Mouse (Mus musculus): ENCODE data around the gene Jund. TPM values are rescaled to one million over a fixed set of nuclear protein-coding genes. Genes with fewer than 3 reads are reported as not detected.
A peak's percentile ranks its signal among the peaks of the same experiment; 100 is the strongest.

The Jund gene
- total RNA-seq, 2 experiments from 2014 or later = 149 to 185 TPM

GRCm38 (mm10) chr8:70674109-70674508 lies 24.6 kb upstream of the Jund start:
- DNase-seq = no peak

- no peak for DNase-seq
Measured at GRCm38 (mm10) chr8:70674716-70675115, 24.0 kb upstream of the Jund start.

GRCm38 (mm10) chr8:70675336-70675735 lies 23.4 kb upstream of the Jund start:
- no peak for DNase-seq

- DNase-seq = no peak
Measured at GRCm38 (mm10) chr8:70677451-70678080, 21.2 kb upstream of the Jund start.

GRCm38 (mm10) chr8:70678679-70679078 lies 20.1 kb upstream of the Jund start:
- no peak for DNase-seq

- no peak for DNase-seq
Measured at GRCm38 (mm10) chr8:70679404-70679803, 19.3 kb upstream of the Jund start.

- peak; percentile 39 for DNase-seq
Measured at GRCm38 (mm10) chr8:70680039-70680438, 18.7 kb upstream of the Jund start.

- DNase-seq = no peak
Measured at GRCm38 (mm10) chr8:70681410-70681809, 17.3 kb upstream of the Jund start.

- DNase-seq = peak; percentile 85
Measured at GRCm38 (mm10) chr8:70682193-70682592, 16.6 kb upstream of the Jund start.

GRCm38 (mm10) chr8:70682692-70683091 lies 16.1 kb upstream of the Jund start:
- DNase-seq = peak; percentile 38

- DNase-seq = no peak
Measured at GRCm38 (mm10) chr8:70684291-70684690, 14.5 kb upstream of the Jund start.

GRCm38 (mm10) chr8:70687576-70687975 lies 11.2 kb upstream of the Jund start:
- peak; percentile 91 for DNase-seq

- DNase-seq = no peak
Measured at GRCm38 (mm10) chr8:70688136-70688535, 10.6 kb upstream of the Jund start.

GRCm38 (mm10) chr8:70689892-70690390 lies 8.8 kb upstream of the Jund start:
- peak; percentile 73 for DNase-seq

- DNase-seq = no peak
Measured at GRCm38 (mm10) chr8:70691230-70691629, 7.5 kb upstream of the Jund start.

GRCm38 (mm10) chr8:70691727-70692231 lies 7.0 kb upstream of the Jund start:
- peak; percentile 40 for DNase-seq

- DNase-seq = no peak
Measured at GRCm38 (mm10) chr8:70693636-70694035, 5.1 kb upstream of the Jund start.

GRCm38 (mm10) chr8:70695318-70696018 lies 3.3 kb upstream of the Jund start:
- DNase-seq = peak; percentile 56

GRCm38 (mm10) chr8:70696019-70696885 lies 2.5 kb upstream of the Jund start:
- peak; percentile 92 for DNase-seq

- DNase-seq = peak; percentile 34
Measured at GRCm38 (mm10) chr8:70696946-70697345, 1.8 kb upstream of the Jund start.

GRCm38 (mm10) chr8:70697366-70698250 lies 1.1 kb upstream of the Jund start:
- DNase-seq = peak; percentile 22

Measured in adrenal gland, postnatal 10 days (tissue).